Mouse (Mus musculus) heart, postnatal 0 days (tissue): ENCODE measurements around the gene Spg20.

Experiments used
- CTCF ChIP-seq: IDR thresholded peaks from 2 replicates; pipeline ENCODE4 v1.5.1; 2016; ENCODE audit warnings: antibody characterized with exemption, control low read depth, low read depth
- EP300 ChIP-seq: IDR thresholded peaks from 2 replicates; pipeline ENCODE4 v1.6.1; 2016; ENCODE audit warnings: antibody characterized with exemption, low read depth

- no peak for TF ChIP-seq CTCF
- TF ChIP-seq EP300 = no peak
Observed at GRCm38 (mm10) chr3:55095968-55096654, 15.8 kb upstream of the Spg20 start.
